Mouse (Mus musculus): ENCODE measurements around the gene Bicral. TPM values are rescaled to one million over a fixed set of nuclear protein-coding genes. Genes with fewer than 3 reads are reported as not detected.

Bicral gene
- polyA plus RNA-seq, 1 experiment: not detected

GRCm38 (mm10) chr17:46817734-46818158, 40.5 kb downstream of the Bicral start:
- Histone ChIP-seq H3K4me3 (ENCODE audit: insufficient read depth, low read depth, low read length) (no peak overlapping the region), H3K4me1 (ENCODE audit: control insufficient read depth, insufficient read depth, low read length) (no peaks in the 10 kb centered on the region; the same call in 1 of the 2 replicates), H3K27ac (ENCODE audit: insufficient read depth, low read depth, low read length) (no peak overlapping the region)
- TF ChIP-seq CTCF (IDR thresholded peaks at IDR 0.05; ENCODE audit: insufficient read depth, low read depth, low read length) (no peak), POLR2A (IDR thresholded peaks at IDR 0.05; ENCODE audit: insufficient read depth, low read depth, low read length) (no peak)
- WGBS: 94% methylated on average over 12 of the region's 12 CpGs

GRCm38 (mm10) chr17:46816306-46816705, 42.0 kb downstream of the Bicral start:
- Histone ChIP-seq H3K27ac (ENCODE audit: insufficient read depth, low read depth, low read length) (no peak overlapping the region), H3K4me1 (ENCODE audit: control insufficient read depth, insufficient read depth, low read length) (peaks cover 3% of the 10 kb centered on the region; the same call in 1 of the 2 replicates), H3K4me3 (ENCODE audit: insufficient read depth, low read depth, low read length) (no peak overlapping the region)
- TF ChIP-seq POLR2A (IDR thresholded peaks at IDR 0.05; ENCODE audit: insufficient read depth, low read depth, low read length): no peak
- no peak for TF ChIP-seq CTCF (IDR thresholded peaks at IDR 0.05; ENCODE audit: insufficient read depth, low read depth, low read length)
- 80% methylated on average over 13 of the region's 13 CpGs for WGBS

GRCm38 (mm10) chr17:46814497-46814896, 43.8 kb downstream of the Bicral start:
- H3K27ac ChIP-seq (ENCODE audit: insufficient read depth, low read depth, low read length): no peak overlapping the region
- TF ChIP-seq CTCF (IDR thresholded peaks at IDR 0.05; ENCODE audit: insufficient read depth, low read depth, low read length) (no peak), POLR2A (IDR thresholded peaks at IDR 0.05; ENCODE audit: insufficient read depth, low read depth, low read length) (no peak)
- no peak overlapping the region for H3K4me3 ChIP-seq (ENCODE audit: insufficient read depth, low read depth, low read length)
- WGBS: 91% methylated on average over 6 of the region's 6 CpGs
- peaks cover 3% of the 10 kb centered on the region; the same call in 1 of the 2 replicates for H3K4me1 ChIP-seq (ENCODE audit: control insufficient read depth, insufficient read depth, low read length)

DNA sequence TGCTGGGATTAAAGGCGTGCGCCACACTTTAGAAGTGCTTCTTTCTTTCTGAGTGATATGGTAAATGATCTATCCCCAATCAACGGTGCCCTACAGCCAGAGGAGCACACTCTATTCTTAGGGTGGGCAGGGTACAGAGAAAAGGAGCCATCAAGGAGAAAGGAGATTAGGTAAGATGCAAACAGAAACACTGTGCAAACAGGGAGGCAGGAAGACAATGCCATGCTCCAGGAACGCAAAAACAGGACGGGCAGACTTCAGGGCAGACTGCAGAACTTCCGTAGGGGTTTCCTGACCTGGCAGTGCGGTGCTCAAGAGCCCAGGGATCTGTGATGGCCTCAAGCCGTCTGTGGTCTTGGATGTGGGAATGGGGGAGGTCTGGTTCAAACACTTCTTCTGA, 44.6 kb downstream of the Bicral start:
- Histone ChIP-seq H3K27ac (ENCODE audit: insufficient read depth, low read depth, low read length) (no peak overlapping the region), H3K4me3 (ENCODE audit: insufficient read depth, low read depth, low read length) (no peak overlapping the region), H3K4me1 (ENCODE audit: control insufficient read depth, insufficient read depth, low read length) (peaks cover 3% of the 10 kb centered on the region; the same call in 1 of the 2 replicates)
- 84% methylated on average over 8 of the region's 8 CpGs for WGBS
- TF ChIP-seq POLR2A (IDR thresholded peaks at IDR 0.05; ENCODE audit: insufficient read depth, low read depth, low read length): no peak
- TF ChIP-seq CTCF (IDR thresholded peaks at IDR 0.05; ENCODE audit: insufficient read depth, low read depth, low read length): no peak

GRCm38 (mm10) chr17:46812442-46812841, 45.8 kb downstream of the Bicral start:
- 47% methylated on average over 1 of the region's 1 CpGs for WGBS
- peaks cover 12% of the 10 kb centered on the region for H3K4me1 ChIP-seq (ENCODE audit: control insufficient read depth, insufficient read depth, low read length)
- no peak overlapping the region for H3K27ac ChIP-seq (ENCODE audit: insufficient read depth, low read depth, low read length)
- TF ChIP-seq POLR2A (IDR thresholded peaks at IDR 0.05; ENCODE audit: insufficient read depth, low read depth, low read length) (no peak), CTCF (IDR thresholded peaks at IDR 0.05; ENCODE audit: insufficient read depth, low read depth, low read length) (no peak)
- H3K4me3 ChIP-seq (ENCODE audit: insufficient read depth, low read depth, low read length): no peak overlapping the region

- no peak overlapping the region for H3K4me3 ChIP-seq (ENCODE audit: insufficient read depth, low read depth, low read length)
- TF ChIP-seq POLR2A (IDR thresholded peaks at IDR 0.05; ENCODE audit: insufficient read depth, low read depth, low read length): no peak
- TF ChIP-seq CTCF (IDR thresholded peaks at IDR 0.05; ENCODE audit: insufficient read depth, low read depth, low read length): no peak
- 81% methylated on average over 3 of the region's 3 CpGs for whole genome bisulfite sequencing
- H3K4me1 ChIP-seq (ENCODE audit: control insufficient read depth, insufficient read depth, low read length): peaks cover 13% of the 10 kb centered on the region
- H3K27ac ChIP-seq (ENCODE audit: insufficient read depth, low read depth, low read length): no peak overlapping the region
Observed at GRCm38 (mm10) chr17:46810672-46811071, 47.6 kb downstream of the Bicral start.

DNA sequence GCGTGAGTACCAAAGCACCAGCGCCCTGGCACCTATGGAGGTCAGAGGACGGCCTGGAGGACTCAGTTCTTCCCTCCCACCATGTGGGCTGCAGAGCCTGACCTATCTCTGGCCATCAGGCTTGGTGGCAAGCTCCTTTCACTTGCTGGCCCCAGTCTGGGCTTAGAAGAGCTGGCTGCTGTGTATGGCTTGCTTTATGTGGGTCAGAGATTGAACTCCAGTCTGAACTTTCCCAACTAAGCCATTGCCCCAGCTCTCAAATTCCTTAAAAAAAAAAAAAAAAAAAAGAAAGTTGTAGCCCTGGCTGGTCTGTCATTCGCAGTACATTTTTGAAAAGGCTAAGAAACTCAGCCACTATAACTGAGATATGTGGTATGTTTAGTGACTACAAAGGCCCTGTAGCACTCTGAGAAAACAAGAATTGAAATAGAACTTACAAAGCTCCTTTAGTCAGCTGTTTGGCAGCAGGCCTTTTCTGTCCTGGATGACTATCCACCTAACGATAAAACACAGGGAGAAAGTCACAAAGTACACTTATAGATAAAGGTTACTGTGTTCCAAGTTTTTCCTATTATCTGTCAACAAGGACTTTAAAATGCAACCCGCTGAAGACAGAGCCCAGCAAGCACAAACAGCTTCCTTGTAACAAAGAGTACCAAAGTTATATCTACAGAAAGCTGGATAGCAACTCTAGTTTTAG, 49.0 kb downstream of the Bicral start:
- peaks cover 13% of the 10 kb centered on the region for H3K4me1 ChIP-seq (ENCODE audit: control insufficient read depth, insufficient read depth, low read length)
- no peak overlapping the region for H3K27ac ChIP-seq (ENCODE audit: insufficient read depth, low read depth, low read length)
- WGBS: 72% methylated on average over 6 of the region's 6 CpGs
- TF ChIP-seq POLR2A (IDR thresholded peaks at IDR 0.05; ENCODE audit: insufficient read depth, low read depth, low read length): no peak
- no peak for TF ChIP-seq CTCF (IDR thresholded peaks at IDR 0.05; ENCODE audit: insufficient read depth, low read depth, low read length)
- H3K4me3 ChIP-seq (ENCODE audit: insufficient read depth, low read depth, low read length): no peak overlapping the region

GRCm38 (mm10) chr17:46808376-46808775, 49.9 kb downstream of the Bicral start:
- WGBS: 88% methylated on average over 10 of the region's 10 CpGs
- Histone ChIP-seq H3K27ac (ENCODE audit: insufficient read depth, low read depth, low read length) (no peak overlapping the region), H3K4me3 (ENCODE audit: insufficient read depth, low read depth, low read length) (no peak overlapping the region), H3K4me1 (ENCODE audit: control insufficient read depth, insufficient read depth, low read length) (peaks cover 13% of the 10 kb centered on the region)
- no peak for TF ChIP-seq CTCF (IDR thresholded peaks at IDR 0.05; ENCODE audit: insufficient read depth, low read depth, low read length)
- no peak for TF ChIP-seq POLR2A (IDR thresholded peaks at IDR 0.05; ENCODE audit: insufficient read depth, low read depth, low read length)

DNA sequence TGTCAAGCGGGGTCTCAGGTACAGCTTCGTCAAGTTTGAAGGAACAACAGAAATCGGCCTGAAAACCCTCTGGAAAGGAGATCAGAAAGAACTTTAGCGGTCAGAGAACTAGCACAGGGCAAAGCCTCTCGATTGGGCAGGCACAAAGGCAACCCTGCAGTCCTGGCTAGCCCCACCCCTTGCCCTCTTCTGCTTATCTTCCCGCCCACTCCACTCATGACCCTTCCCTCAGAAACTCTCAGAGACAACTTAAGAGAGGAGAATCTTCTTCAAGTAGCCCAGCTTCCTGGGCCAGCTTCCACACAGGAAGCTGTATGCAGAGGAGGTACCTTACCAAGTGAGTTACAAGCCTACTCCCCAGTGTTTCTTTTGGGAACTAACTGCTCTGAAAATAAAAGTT, 56.5 kb downstream of the Bicral start:
- TF ChIP-seq POLR2A (IDR thresholded peaks at IDR 0.05; ENCODE audit: insufficient read depth, low read depth, low read length) (no peak), CTCF (IDR thresholded peaks at IDR 0.05; ENCODE audit: insufficient read depth, low read depth, low read length) (no peak)
- Histone ChIP-seq H3K27ac (ENCODE audit: insufficient read depth, low read depth, low read length) (no peak overlapping the region), H3K4me1 (ENCODE audit: control insufficient read depth, insufficient read depth, low read length) (peaks cover 2% of the 10 kb centered on the region; the same call in 1 of the 2 replicates), H3K4me3 (ENCODE audit: insufficient read depth, low read depth, low read length) (no peak overlapping the region)
- WGBS: 87% methylated on average over 6 of the region's 6 CpGs
